Mouse (Mus musculus): ENCODE results near the gene Ccm2l. TPM values are rescaled to one million over a fixed set of nuclear protein-coding genes. Genes with fewer than 3 reads are reported as not detected.

Ccm2l gene
- polyA plus RNA-seq, 1 experiment from 2014 or later: 1.0 TPM

DNA sequence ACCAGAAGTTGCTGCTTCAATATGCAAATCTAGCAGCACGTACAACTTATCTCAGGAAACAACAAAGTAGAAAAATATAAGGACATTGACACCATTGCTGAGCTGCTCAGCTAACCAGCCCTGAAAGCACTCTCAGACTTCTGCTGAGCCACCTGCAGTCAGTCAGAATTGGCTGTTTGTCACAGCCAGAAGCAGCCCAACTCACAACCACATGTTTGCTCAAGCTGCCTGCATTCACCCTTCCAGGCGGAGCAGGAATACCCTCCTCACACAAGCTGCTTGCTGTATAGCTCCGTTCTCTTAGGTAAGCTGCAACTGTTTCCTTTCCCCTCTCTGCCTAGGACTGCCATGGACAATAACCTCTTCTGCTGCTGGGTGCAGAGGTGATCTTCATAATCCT is 2.4 kb upstream of the Ccm2l start:
- Histone ChIP-seq H3K27me3 (ENCODE audit: control insufficient read depth, insufficient read depth, low read length) (peaks cover 5% of the 10 kb centered on the region), H3K4me1 (ENCODE audit: control insufficient read depth, insufficient read depth, low read length) (no peaks in the 10 kb centered on the region), H3K9me3 (replicated peaks; ENCODE audit: control insufficient read depth, low read length) (no peaks in the 10 kb centered on the region), H3K27ac (ENCODE audit: low read length) (no peak overlapping the region), H3K36me3 (ENCODE audit: control insufficient read depth, insufficient read depth, low read length) (no peaks in the 10 kb centered on the region), H3K4me3 (replicated peaks; ENCODE audit: low read length) (no peak overlapping the region), H3K9ac (ENCODE audit: low read length) (no peak overlapping the region), H3K4me2 (ENCODE audit: low read depth, low read length) (no peak overlapping the region)
- no peak for ATAC-seq (ENCODE audit: insufficient read depth, low FRiP score)
- 45% methylated on average over 3 of the region's 3 CpGs for WGBS

DNA sequence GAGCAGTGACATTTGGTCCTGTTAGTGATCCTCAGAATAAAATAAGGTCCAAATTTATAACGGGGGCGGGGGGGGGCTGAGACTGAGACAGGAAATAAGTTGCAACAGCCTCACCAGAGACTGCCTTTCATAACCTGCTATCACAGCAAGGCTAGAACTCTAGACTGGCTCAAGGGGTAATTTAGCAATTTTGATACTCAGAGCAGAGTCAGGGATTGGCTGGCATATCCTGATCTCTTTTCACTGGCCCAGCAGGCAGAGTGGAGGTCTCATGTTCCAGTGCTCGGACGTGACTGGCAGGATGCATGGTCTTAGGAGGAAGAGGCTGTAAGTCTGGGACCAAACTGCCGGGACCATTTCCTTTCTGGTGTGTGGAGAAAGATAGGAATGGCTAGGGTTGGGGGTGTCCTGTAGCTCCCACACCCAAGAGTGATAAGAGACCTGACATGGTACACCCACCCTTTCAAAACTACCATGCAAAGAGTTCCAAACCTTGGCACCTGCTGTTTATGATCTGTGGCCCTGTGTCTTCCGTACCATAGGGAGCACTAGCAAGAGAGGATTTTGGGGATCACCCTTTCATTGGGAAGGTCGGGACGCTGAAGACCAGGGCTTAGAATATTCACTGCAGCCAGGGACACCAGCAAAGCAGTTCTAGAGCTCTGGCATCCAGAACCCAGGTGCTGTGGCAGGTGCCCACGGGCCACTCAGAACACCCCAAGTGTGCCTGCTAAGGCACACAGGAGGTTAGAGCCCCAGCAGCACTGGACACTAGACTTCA is 1.4 kb upstream of the Ccm2l start:
- Histone ChIP-seq H3K4me2 (ENCODE audit: low read depth, low read length) (no peak overlapping the region), H3K27me3 (ENCODE audit: control insufficient read depth, insufficient read depth, low read length) (peaks cover 13% of the 10 kb centered on the region), H3K9ac (ENCODE audit: low read length) (no peak overlapping the region), H3K27ac (ENCODE audit: low read length) (no peak overlapping the region), H3K36me3 (ENCODE audit: control insufficient read depth, insufficient read depth, low read length) (no peaks in the 10 kb centered on the region), H3K9me3 (replicated peaks; ENCODE audit: control insufficient read depth, low read length) (no peaks in the 10 kb centered on the region), H3K4me3 (replicated peaks; ENCODE audit: low read length) (no peak overlapping the region), H3K4me1 (ENCODE audit: control insufficient read depth, insufficient read depth, low read length) (no peaks in the 10 kb centered on the region)
- 74% methylated on average over 9 of the region's 9 CpGs for WGBS
- no peak for ATAC-seq (ENCODE audit: insufficient read depth, low FRiP score)

DNA sequence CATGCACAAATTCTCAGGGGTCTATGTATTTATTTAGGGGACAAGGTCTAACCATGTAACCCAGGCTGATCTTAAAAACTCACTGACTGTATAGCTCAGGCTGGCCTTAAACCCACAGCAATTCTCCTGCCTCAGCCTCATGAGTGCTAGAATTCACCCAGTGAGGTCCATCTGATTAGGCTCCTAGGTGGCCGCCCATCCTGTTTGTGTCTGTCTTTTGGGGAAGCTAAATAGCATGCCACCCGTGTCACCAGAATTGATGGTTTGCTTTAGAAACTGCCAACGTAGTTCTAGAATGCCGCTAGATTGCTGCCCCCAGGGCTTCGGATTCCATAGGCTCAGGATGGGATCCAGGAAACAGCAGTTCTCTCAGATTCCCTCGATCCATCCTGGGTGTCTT is 1.2 kb downstream of the Ccm2l start:
- peak overlapping the region; percentile 9; the same call in 1 of the 2 replicates for H3K4me2 ChIP-seq (ENCODE audit: low read depth, low read length)
- no peaks in the 10 kb centered on the region for H3K9me3 ChIP-seq (replicated peaks; ENCODE audit: control insufficient read depth, low read length)
- H3K4me3 ChIP-seq (replicated peaks; ENCODE audit: low read length): peak overlapping the region; percentile 8
- no peak overlapping the region for H3K27ac ChIP-seq (ENCODE audit: low read length)
- ATAC-seq (ENCODE audit: insufficient read depth, low FRiP score): no peak
- H3K36me3 ChIP-seq (ENCODE audit: control insufficient read depth, insufficient read depth, low read length): no peaks in the 10 kb centered on the region
- H3K4me1 ChIP-seq (ENCODE audit: control insufficient read depth, insufficient read depth, low read length): 0 out of 2 replicates have a peak, but pooled peaks cover 4% of the 10 kb centered on the region
- 44% methylated on average over 6 of the region's 6 CpGs for whole genome bisulfite sequencing
- H3K27me3 ChIP-seq (ENCODE audit: control insufficient read depth, insufficient read depth, low read length): peaks cover 38% of the 10 kb centered on the region
- no peak overlapping the region for H3K9ac ChIP-seq (ENCODE audit: low read length)

DNA sequence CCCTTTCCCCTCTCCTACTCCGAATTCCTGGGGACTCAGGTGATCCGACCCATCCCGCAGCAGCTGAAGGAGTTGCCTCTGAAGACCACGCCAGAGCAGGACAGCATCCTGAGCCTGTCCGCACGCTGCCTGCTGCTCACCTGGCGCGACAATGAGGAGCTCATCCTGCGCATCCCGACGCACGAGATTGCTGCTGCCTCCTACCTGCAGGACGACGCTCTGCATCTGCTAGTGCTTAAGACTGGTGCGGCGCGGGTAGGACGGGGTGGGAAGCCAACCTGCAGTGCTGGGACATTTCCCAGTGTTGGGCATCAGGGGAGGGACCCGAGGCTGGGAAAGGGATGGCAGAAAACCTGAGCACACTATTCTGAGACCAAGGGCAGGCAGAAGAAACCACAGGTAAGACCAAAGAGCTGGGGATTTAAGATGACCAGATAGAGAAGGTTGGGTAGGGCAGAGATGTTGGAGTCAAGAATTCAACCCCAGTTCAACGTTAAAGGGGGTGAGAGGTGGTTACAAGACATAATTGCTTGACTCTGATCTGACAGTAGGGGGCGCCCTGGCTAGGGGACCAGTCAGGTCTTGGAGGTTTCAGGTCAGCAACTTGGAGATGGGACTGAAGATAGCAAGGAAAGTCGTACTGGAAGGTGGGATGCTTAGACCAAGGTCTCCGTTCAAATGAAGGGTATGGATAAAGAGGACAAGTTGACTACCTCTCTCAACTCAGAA is 5.2 kb downstream of the Ccm2l start:
- H3K4me1 ChIP-seq (ENCODE audit: control insufficient read depth, insufficient read depth, low read length): 0 out of 2 replicates have a peak, but pooled peaks cover 5% of the 10 kb centered on the region
- no peak overlapping the region for H3K4me2 ChIP-seq (ENCODE audit: low read depth, low read length)
- H3K9ac ChIP-seq (ENCODE audit: low read length): no peak overlapping the region
- no peak overlapping the region for H3K4me3 ChIP-seq (replicated peaks; ENCODE audit: low read length)
- H3K9me3 ChIP-seq (replicated peaks; ENCODE audit: control insufficient read depth, low read length): no peaks in the 10 kb centered on the region
- no peaks in the 10 kb centered on the region for H3K36me3 ChIP-seq (ENCODE audit: control insufficient read depth, insufficient read depth, low read length)
- ATAC-seq (ENCODE audit: insufficient read depth, low FRiP score): no peak
- H3K27me3 ChIP-seq (ENCODE audit: control insufficient read depth, insufficient read depth, low read length): peaks cover 58% of the 10 kb centered on the region
- WGBS: 12% methylated on average over 23 of the region's 23 CpGs
- no peak overlapping the region for H3K27ac ChIP-seq (ENCODE audit: low read length)

DNA sequence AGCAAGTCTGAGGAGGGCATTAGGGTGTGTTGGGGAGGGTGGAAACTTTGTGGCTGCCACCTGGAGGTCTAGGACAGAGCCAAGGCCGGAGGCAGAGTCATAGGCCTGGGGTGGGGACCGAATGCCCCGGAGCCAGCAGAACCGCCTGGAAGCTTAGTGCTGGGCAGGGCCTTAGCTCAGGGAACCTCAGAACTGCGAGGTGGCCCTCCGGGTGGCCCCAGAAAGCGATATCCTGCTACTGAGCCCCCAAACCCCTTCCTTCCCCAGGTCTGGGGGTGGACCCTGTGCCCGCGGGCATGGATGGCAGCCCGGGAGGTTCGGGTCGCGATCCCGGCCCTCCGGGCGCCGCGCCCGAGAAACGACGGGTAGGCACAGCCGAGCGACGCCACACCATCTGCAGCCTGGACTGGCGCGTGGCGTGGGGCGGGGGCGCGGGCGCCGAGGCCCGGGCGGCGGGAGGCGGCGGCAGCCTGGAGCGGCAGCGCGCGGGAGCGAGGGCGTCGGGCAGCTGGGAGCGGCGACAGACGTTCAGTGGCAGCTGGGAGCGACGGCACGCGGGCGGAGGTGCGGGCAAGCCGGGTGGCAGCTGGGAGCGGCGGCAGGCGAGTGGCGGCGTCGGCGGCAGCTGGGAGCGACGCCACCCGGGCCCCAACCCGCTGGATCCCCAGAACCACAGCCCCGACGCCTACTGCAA is 5.9 kb downstream of the Ccm2l start:
- ATAC-seq (ENCODE audit: insufficient read depth, low FRiP score): no peak
- 12% methylated on average over 67 of the region's 67 CpGs for WGBS
- Histone ChIP-seq H3K4me3 (replicated peaks; ENCODE audit: low read length) (peak overlapping the region; percentile 36), H3K36me3 (ENCODE audit: control insufficient read depth, insufficient read depth, low read length) (no peaks in the 10 kb centered on the region), H3K27me3 (ENCODE audit: control insufficient read depth, insufficient read depth, low read length) (peaks cover 58% of the 10 kb centered on the region), H3K27ac (ENCODE audit: low read length) (no peak overlapping the region), H3K4me2 (ENCODE audit: low read depth, low read length) (peak overlapping the region; percentile 54), H3K4me1 (ENCODE audit: control insufficient read depth, insufficient read depth, low read length) (0 out of 2 replicates have a peak, but pooled peaks cover 5% of the 10 kb centered on the region), H3K9me3 (replicated peaks; ENCODE audit: control insufficient read depth, low read length) (no peaks in the 10 kb centered on the region), H3K9ac (ENCODE audit: low read length) (peak overlapping the region; percentile 59)

DNA sequence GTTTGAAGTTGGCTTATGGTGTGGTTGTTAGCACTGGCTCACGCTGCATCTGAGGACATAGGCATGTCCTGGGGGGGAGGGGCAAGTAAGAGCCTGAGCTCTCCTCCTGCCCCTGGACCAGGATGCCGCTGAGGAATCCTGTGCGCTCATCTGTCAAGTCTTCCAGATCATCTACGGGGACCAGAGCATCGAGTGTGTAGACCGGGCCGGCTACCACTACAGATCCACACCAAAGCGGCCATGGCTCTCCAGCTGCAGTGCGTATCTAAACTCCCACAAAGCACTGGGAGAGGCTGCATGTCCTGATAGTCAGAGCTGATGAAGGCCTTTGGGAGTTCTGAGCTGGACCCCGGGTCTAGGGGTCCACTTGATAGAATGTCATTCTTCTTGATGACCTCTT is 8.9 kb downstream of the Ccm2l start:
- H3K4me1 ChIP-seq (ENCODE audit: control insufficient read depth, insufficient read depth, low read length): 0 out of 2 replicates have a peak, but pooled peaks cover 5% of the 10 kb centered on the region
- H3K4me3 ChIP-seq (replicated peaks; ENCODE audit: low read length): no peak overlapping the region
- no peak for ATAC-seq (ENCODE audit: insufficient read depth, low FRiP score)
- H3K4me2 ChIP-seq (ENCODE audit: low read depth, low read length): no peak overlapping the region
- peaks cover 43% of the 10 kb centered on the region for H3K27me3 ChIP-seq (ENCODE audit: control insufficient read depth, insufficient read depth, low read length)
- WGBS: 84% methylated on average over 10 of the region's 10 CpGs
- no peak overlapping the region for H3K27ac ChIP-seq (ENCODE audit: low read length)
- no peaks in the 10 kb centered on the region for H3K36me3 ChIP-seq (ENCODE audit: control insufficient read depth, insufficient read depth, low read length)
- no peak overlapping the region for H3K9ac ChIP-seq (ENCODE audit: low read length)
- no peaks in the 10 kb centered on the region for H3K9me3 ChIP-seq (replicated peaks; ENCODE audit: control insufficient read depth, low read length)

DNA sequence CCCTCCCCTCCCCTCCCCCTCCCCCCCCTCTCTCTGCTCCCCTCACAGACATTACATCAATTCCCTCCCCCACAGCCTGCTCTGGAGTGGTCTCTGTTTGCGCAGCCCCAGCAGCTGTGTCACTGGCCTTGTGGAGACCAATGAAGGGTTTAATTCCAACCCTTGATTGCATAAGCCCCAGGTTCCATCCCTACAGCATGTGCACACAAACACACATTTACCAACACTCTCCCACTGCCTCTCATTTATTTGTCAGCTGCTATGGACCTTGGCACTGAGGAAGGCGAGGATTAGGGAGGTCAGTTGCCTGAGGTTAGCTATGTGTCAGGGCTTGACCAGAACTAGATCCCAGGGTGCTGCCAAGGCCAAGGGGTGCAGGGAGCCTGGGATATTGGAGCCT is 10.2 kb downstream of the Ccm2l start:
- 52% methylated on average over 2 of the region's 2 CpGs for WGBS
- Histone ChIP-seq H3K4me1 (ENCODE audit: control insufficient read depth, insufficient read depth, low read length) (0 out of 2 replicates have a peak, but pooled peaks cover 5% of the 10 kb centered on the region), H3K4me2 (ENCODE audit: low read depth, low read length) (no peak overlapping the region), H3K27me3 (ENCODE audit: control insufficient read depth, insufficient read depth, low read length) (peaks cover 29% of the 10 kb centered on the region), H3K27ac (ENCODE audit: low read length) (no peak overlapping the region), H3K9me3 (replicated peaks; ENCODE audit: control insufficient read depth, low read length) (no peaks in the 10 kb centered on the region), H3K4me3 (replicated peaks; ENCODE audit: low read length) (no peak overlapping the region), H3K36me3 (ENCODE audit: control insufficient read depth, insufficient read depth, low read length) (no peaks in the 10 kb centered on the region), H3K9ac (ENCODE audit: low read length) (no peak overlapping the region)
- peak; percentile 25; the same call in 1 of the 2 replicates for ATAC-seq (ENCODE audit: insufficient read depth, low FRiP score)

DNA sequence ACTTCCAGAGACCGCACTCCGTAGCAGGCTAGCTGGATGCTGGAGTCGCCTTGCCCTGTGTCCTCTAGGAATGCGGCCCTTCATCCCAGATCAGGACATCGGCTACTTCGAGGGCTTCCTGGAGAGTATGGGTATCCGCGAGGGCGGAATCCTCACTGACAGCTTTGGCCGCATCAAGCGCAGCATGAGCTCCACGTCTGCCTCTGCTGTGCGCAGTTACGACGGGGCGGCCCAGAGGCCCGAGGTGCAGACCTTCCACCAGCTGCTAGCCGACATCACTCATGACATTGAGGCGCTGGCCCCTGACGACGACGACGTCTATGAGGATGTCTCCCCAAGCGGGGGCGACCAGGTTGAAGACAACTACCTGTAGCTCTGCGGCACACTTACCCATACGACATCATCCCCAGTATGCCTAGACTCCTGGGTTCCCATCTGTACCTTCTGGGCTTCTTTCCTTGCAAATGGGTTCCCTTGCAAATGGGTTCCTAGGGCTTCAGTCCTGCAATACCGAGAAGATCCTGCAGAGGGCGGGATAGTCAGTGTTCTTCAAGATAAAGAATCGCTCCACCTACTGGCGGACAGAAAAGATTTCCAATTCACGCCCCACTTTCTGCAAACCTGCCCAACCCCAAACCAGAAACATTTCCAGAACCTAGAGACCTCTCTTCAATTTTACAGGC is 15.2 kb downstream of the Ccm2l start:
- Histone ChIP-seq H3K4me1 (ENCODE audit: control insufficient read depth, insufficient read depth, low read length) (no peaks in the 10 kb centered on the region), H3K9me3 (replicated peaks; ENCODE audit: control insufficient read depth, low read length) (no peaks in the 10 kb centered on the region), H3K27me3 (ENCODE audit: control insufficient read depth, insufficient read depth, low read length) (no peaks in the 10 kb centered on the region), H3K36me3 (ENCODE audit: control insufficient read depth, insufficient read depth, low read length) (no peaks in the 10 kb centered on the region), H3K4me3 (replicated peaks; ENCODE audit: low read length) (no peak overlapping the region), H3K9ac (ENCODE audit: low read length) (no peak overlapping the region), H3K4me2 (ENCODE audit: low read depth, low read length) (0 out of 2 replicates have a peak overlapping the region, but pooled peaks have one; percentile 21), H3K27ac (ENCODE audit: low read length) (no peak overlapping the region)
- ATAC-seq (ENCODE audit: insufficient read depth, low FRiP score): no peak
- WGBS: 37% methylated on average over 32 of the region's 32 CpGs
